Mouse (Mus musculus): ENCODE measurements around the gene Hspbp1. TPM values are rescaled to one million over a fixed set of nuclear protein-coding genes. Genes with fewer than 3 reads are reported as not detected.

The Hspbp1 gene
- polyA plus RNA-seq, 1 experiment from 2014 or later = 84.8 TPM

DNA sequence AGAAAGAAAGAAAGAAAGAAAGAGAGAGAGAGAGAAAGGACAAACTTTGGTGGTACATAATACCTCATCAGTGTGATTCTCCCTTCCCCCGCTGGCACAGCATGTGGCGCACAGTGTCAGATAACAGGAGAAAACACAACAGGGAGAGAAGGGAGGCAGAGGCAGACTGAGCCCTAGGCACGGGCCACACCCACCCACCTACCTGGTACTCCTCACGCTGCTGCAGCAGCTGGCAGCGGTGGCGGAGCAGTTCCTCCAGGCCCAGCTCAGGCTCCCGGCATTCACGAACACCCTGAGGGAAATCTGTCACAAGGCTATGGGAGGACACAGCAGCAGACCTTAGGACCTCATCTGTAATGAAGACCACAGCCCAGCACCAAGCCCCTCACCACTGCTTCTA is 21.7 kb downstream of the Hspbp1 start:
- no peak overlapping the region for H3K9ac ChIP-seq (replicated peaks; ENCODE audit: low read depth, low read length)
- WGBS = 72% methylated on average over 8 of the region's 8 CpGs
- no peak overlapping the region for H3K27ac ChIP-seq (ENCODE audit: low read length)
- H3K4me1 ChIP-seq (ENCODE audit: control insufficient read depth, insufficient read depth, low read length) = peaks cover 6% of the 10 kb centered on the region; the same call in 1 of the 2 replicates
- H3K4me3 ChIP-seq (ENCODE audit: low read depth, low read length) = no peak overlapping the region
- no peak overlapping the region for H3K4me2 ChIP-seq (replicated peaks; ENCODE audit: low read depth, low read length)
- peaks cover 18% of the 10 kb centered on the region for H3K36me3 ChIP-seq (ENCODE audit: control insufficient read depth, insufficient read depth, low read length)
- H3K9me3 ChIP-seq (ENCODE audit: control insufficient read depth, low read depth, low read length) = no peaks in the 10 kb centered on the region
- no peak for ATAC-seq (ENCODE audit: insufficient number of reproducible peaks, insufficient read depth, low FRiP score, low read depth)
- no peaks in the 10 kb centered on the region for H3K27me3 ChIP-seq (ENCODE audit: control insufficient read depth, insufficient read depth, low read length)

- Histone ChIP-seq H3K9me3 (ENCODE audit: control insufficient read depth, low read depth, low read length) (no peaks in the 10 kb centered on the region), H3K4me3 (ENCODE audit: low read depth, low read length) (peak overlapping the region; percentile 85), H3K4me2 (replicated peaks; ENCODE audit: low read depth, low read length) (peak overlapping the region; percentile 83), H3K27me3 (ENCODE audit: control insufficient read depth, insufficient read depth, low read length) (no peaks in the 10 kb centered on the region), H3K4me1 (ENCODE audit: control insufficient read depth, insufficient read depth, low read length) (peaks cover 28% of the 10 kb centered on the region), H3K36me3 (ENCODE audit: control insufficient read depth, insufficient read depth, low read length) (peaks cover 9% of the 10 kb centered on the region), H3K27ac (ENCODE audit: low read length) (peak overlapping the region; percentile 96), H3K9ac (replicated peaks; ENCODE audit: low read depth, low read length) (peak overlapping the region; percentile 88)
- ATAC-seq (ENCODE audit: insufficient number of reproducible peaks, insufficient read depth, low FRiP score, low read depth) = no peak
- WGBS = 46% methylated on average over 3 of the region's 3 CpGs
Observed at GRCm38 (mm10) chr7:4659911-4660443, 24.9 kb downstream of the Hspbp1 start.

DNA sequence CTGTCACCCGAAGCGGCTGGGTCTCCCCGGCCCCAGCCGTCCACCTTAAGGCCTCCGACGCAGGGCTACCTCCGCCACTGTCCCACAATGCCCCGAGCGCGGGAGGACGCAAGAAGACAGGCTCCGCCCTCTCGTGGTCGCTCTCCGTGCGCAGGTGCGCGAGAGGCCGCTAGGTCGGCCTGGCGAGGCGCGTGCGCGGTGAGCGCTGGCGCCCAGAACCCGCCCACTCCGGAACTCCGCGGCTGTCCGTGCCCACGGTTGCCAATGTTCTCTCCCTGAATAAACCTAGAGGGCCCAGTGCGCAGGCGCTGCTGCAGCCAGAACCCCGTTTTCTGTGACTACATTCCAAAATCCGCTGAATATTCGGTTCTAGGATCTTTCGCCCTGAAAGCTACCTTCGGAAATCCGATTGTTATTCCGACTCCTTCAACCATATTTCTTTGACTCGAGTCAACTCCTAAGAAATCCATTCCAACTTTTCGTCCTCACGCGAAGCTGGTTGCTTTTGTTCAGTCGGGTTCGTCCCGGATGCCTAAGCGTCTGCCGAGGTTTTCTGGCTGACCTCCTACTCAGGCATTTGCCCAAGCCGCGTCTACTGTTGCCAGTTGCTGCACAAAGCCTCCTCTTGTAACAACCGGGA is 25.8 kb downstream of the Hspbp1 start, which contains the start of gene Ppp6r1:
Gene Ppp6r1, minus strand, starts transcription at position 108 of the 640 bp plus-strand sequence.
- H3K27me3 ChIP-seq (ENCODE audit: control insufficient read depth, insufficient read depth, low read length) = no peaks in the 10 kb centered on the region
- H3K36me3 ChIP-seq (ENCODE audit: control insufficient read depth, insufficient read depth, low read length) = peaks cover 4% of the 10 kb centered on the region; the same call in 1 of the 2 replicates
- H3K9me3 ChIP-seq (ENCODE audit: control insufficient read depth, low read depth, low read length) = no peaks in the 10 kb centered on the region
- WGBS = under 1% methylated on average over 54 of the region's 54 CpGs
- peaks cover 28% of the 10 kb centered on the region for H3K4me1 ChIP-seq (ENCODE audit: control insufficient read depth, insufficient read depth, low read length)
- peak within 1 kb of the TSS; percentile 88 for H3K9ac ChIP-seq (replicated peaks; ENCODE audit: low read depth, low read length)
- peak within 1 kb of the TSS; percentile 96 for H3K27ac ChIP-seq (ENCODE audit: low read length)
- peak within 1 kb of the TSS; percentile 83 for H3K4me2 ChIP-seq (replicated peaks; ENCODE audit: low read depth, low read length)
- ATAC-seq (ENCODE audit: insufficient number of reproducible peaks, insufficient read depth, low FRiP score, low read depth) = peak; percentile 97
- peak within 1 kb of the TSS; percentile 85 for H3K4me3 ChIP-seq (ENCODE audit: low read depth, low read length)

GRCm38 (mm10) chr7:4658128-4658907 is 26.6 kb downstream of the Hspbp1 start:
- no peaks in the 10 kb centered on the region for H3K9me3 ChIP-seq (ENCODE audit: control insufficient read depth, low read depth, low read length)
- peak overlapping the region; percentile 88 for H3K9ac ChIP-seq (replicated peaks; ENCODE audit: low read depth, low read length)
- H3K4me1 ChIP-seq (ENCODE audit: control insufficient read depth, insufficient read depth, low read length) = peaks cover 28% of the 10 kb centered on the region
- H3K27ac ChIP-seq (ENCODE audit: low read length) = peak overlapping the region; percentile 96
- H3K4me2 ChIP-seq (replicated peaks; ENCODE audit: low read depth, low read length) = peak overlapping the region; percentile 69
- peak overlapping the region; percentile 85 for H3K4me3 ChIP-seq (ENCODE audit: low read depth, low read length)
- no peaks in the 10 kb centered on the region for H3K27me3 ChIP-seq (ENCODE audit: control insufficient read depth, insufficient read depth, low read length)
- peaks cover 4% of the 10 kb centered on the region; the same call in 1 of the 2 replicates for H3K36me3 ChIP-seq (ENCODE audit: control insufficient read depth, insufficient read depth, low read length)
- peak; percentile 51 for ATAC-seq (ENCODE audit: insufficient number of reproducible peaks, insufficient read depth, low FRiP score, low read depth)
- WGBS = under 1% methylated on average over 74 of the region's 78 CpGs

DNA sequence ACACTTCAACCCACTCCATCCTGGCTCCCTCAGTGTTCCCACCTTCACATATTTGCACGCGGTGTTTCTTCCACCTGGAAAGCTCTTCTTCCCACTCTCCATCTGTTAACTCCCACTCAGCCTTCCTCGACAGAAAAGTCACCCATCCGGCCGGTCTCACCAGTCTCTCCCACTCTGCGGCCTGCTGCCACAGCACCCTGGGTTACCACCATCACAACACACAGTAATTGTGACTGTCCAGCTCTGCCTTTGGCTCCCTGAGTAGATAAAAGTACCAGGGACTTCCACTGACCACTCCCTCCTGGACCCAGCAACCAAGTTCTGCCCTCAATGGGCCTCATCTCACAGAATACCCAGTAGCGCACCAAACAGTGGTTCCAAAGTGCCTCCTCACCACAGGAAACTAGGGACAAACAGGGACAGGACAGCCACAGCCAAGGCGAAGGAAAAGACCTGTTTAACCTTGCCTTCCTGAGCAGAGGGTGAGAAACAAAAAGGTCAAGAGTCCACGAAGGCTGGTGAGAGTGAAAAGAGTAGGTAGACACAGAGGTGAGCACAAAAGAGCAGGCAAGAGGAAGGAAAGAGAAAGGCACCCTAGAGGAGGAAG is 27.2 kb downstream of the Hspbp1 start:
- peaks cover 28% of the 10 kb centered on the region for H3K4me1 ChIP-seq (ENCODE audit: control insufficient read depth, insufficient read depth, low read length)
- peak overlapping the region; percentile 69 for H3K4me2 ChIP-seq (replicated peaks; ENCODE audit: low read depth, low read length)
- no peak for ATAC-seq (ENCODE audit: insufficient number of reproducible peaks, insufficient read depth, low FRiP score, low read depth)

DNA sequence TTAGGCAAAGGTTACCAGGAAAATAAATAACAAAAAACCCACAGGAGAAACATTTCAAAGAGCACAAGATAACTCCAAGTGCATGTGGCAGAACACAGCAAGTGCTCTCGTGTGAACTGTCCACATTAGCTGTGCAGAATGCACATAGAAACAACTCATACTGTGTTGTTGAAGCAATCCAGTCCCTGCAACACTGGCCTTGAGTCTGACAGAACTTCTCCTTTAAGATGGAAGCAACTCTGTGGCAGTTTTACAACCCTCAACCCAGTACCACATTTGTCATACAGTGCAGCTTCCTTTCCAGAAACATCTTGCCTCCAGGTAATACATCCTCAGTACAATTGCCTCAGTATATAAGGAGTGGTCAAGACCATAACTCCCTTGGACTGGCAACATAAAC is 28.1 kb downstream of the Hspbp1 start:
- H3K27ac ChIP-seq (ENCODE audit: low read length) = no peak overlapping the region
- no peak overlapping the region for H3K9ac ChIP-seq (replicated peaks; ENCODE audit: low read depth, low read length)
- no peaks in the 10 kb centered on the region for H3K9me3 ChIP-seq (ENCODE audit: control insufficient read depth, low read depth, low read length)
- no peaks in the 10 kb centered on the region; the same call in 1 of the 2 replicates for H3K36me3 ChIP-seq (ENCODE audit: control insufficient read depth, insufficient read depth, low read length)
- 41% methylated on average over 1 of the region's 1 CpGs for WGBS
- H3K4me1 ChIP-seq (ENCODE audit: control insufficient read depth, insufficient read depth, low read length) = peaks cover 28% of the 10 kb centered on the region
- ATAC-seq (ENCODE audit: insufficient number of reproducible peaks, insufficient read depth, low FRiP score, low read depth) = no peak
- peak overlapping the region; percentile 85 for H3K4me3 ChIP-seq (ENCODE audit: low read depth, low read length)
- peak overlapping the region; percentile 69 for H3K4me2 ChIP-seq (replicated peaks; ENCODE audit: low read depth, low read length)
- no peaks in the 10 kb centered on the region for H3K27me3 ChIP-seq (ENCODE audit: control insufficient read depth, insufficient read depth, low read length)

More for the DNA sequence above, 27.2 kb downstream of the Hspbp1 start:
- no peaks in the 10 kb centered on the region for H3K27me3 ChIP-seq (ENCODE audit: control insufficient read depth, insufficient read depth, low read length)
- H3K4me3 ChIP-seq (ENCODE audit: low read depth, low read length) = peak overlapping the region; percentile 85
- no peaks in the 10 kb centered on the region for H3K9me3 ChIP-seq (ENCODE audit: control insufficient read depth, low read depth, low read length)
- peaks cover 3% of the 10 kb centered on the region; the same call in 1 of the 2 replicates for H3K36me3 ChIP-seq (ENCODE audit: control insufficient read depth, insufficient read depth, low read length)
- peak overlapping the region; percentile 88 for H3K9ac ChIP-seq (replicated peaks; ENCODE audit: low read depth, low read length)
- WGBS = 36% methylated on average over 9 of the region's 9 CpGs
- no peak overlapping the region; the same call in 1 of the 2 replicates for H3K27ac ChIP-seq (ENCODE audit: low read length)

DNA sequence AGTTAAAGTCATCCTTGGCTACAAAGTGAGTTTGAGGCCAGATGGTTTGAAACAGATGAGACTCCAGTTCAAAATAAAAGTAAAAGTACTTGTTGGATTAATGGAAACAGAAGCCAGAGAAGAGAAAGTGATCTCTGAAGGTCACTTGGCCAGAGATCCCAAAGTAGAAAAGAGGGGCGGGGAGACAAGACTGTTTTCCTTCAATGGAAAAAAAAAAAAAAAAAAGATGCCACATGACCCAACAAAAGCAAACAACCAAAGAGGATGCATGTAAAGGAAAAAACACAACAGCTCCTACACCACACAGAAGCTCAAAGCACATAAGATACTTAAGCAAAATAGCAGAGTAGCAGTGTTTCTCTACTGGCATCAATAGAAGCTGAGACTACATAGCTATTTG is 29.0 kb downstream of the Hspbp1 start:
- 86% methylated on average over 1 of the region's 1 CpGs for WGBS
- Histone ChIP-seq H3K9me3 (ENCODE audit: control insufficient read depth, low read depth, low read length) (no peaks in the 10 kb centered on the region), H3K27ac (ENCODE audit: low read length) (no peak overlapping the region), H3K27me3 (ENCODE audit: control insufficient read depth, insufficient read depth, low read length) (no peaks in the 10 kb centered on the region), H3K9ac (replicated peaks; ENCODE audit: low read depth, low read length) (no peak overlapping the region), H3K4me1 (ENCODE audit: control insufficient read depth, insufficient read depth, low read length) (peaks cover 28% of the 10 kb centered on the region), H3K4me2 (replicated peaks; ENCODE audit: low read depth, low read length) (no peak overlapping the region; the same call in 1 of the 2 replicates), H3K4me3 (ENCODE audit: low read depth, low read length) (no peak overlapping the region), H3K36me3 (ENCODE audit: control insufficient read depth, insufficient read depth, low read length) (peaks cover 4% of the 10 kb centered on the region; the same call in 1 of the 2 replicates)
- no peak for ATAC-seq (ENCODE audit: insufficient number of reproducible peaks, insufficient read depth, low FRiP score, low read depth)

- H3K9me3 ChIP-seq (ENCODE audit: control insufficient read depth, low read depth, low read length) = no peaks in the 10 kb centered on the region
- ATAC-seq (ENCODE audit: insufficient number of reproducible peaks, insufficient read depth, low FRiP score, low read depth) = no peak
- no peak overlapping the region for H3K4me3 ChIP-seq (ENCODE audit: low read depth, low read length)
- 83% methylated on average over 4 of the region's 4 CpGs for WGBS
- no peak overlapping the region for H3K27ac ChIP-seq (ENCODE audit: low read length)
- H3K36me3 ChIP-seq (ENCODE audit: control insufficient read depth, insufficient read depth, low read length) = peaks cover 4% of the 10 kb centered on the region; the same call in 1 of the 2 replicates
- no peak overlapping the region for H3K4me2 ChIP-seq (replicated peaks; ENCODE audit: low read depth, low read length)
- no peak overlapping the region for H3K9ac ChIP-seq (replicated peaks; ENCODE audit: low read depth, low read length)
- peaks cover 28% of the 10 kb centered on the region for H3K4me1 ChIP-seq (ENCODE audit: control insufficient read depth, insufficient read depth, low read length)
- H3K27me3 ChIP-seq (ENCODE audit: control insufficient read depth, insufficient read depth, low read length) = no peaks in the 10 kb centered on the region
Observed at GRCm38 (mm10) chr7:4655393-4655792, 29.5 kb downstream of the Hspbp1 start.
